Mouse (Mus musculus) bone marrow macrophage, adult 2 months (primary cell): ENCODE measurements around the gene P2ry14.

Experiments
- CTCF ChIP-seq: IDR thresholded peaks from 2 replicates; pipeline ENCODE4 v1.5.1; 2012; ENCODE audit warnings: low read depth, mild to moderate bottlenecking, low read length, moderate library complexity
- POLR2A ChIP-seq: IDR thresholded peaks from 2 replicates; pipeline ENCODE4 v1.6.1; 2012; ENCODE audit warnings: mild to moderate bottlenecking, low read depth, low read length, borderline replicate concordance

- TF ChIP-seq CTCF (no peak), POLR2A (no peak)
Observed at GRCm38 (mm10) chr3:59169921-59170627, 16.7 kb upstream of the P2ry14 start.
